Mouse (Mus musculus) CD4-positive, CD25-positive, alpha-beta regulatory T cell, adult 4 months (primary cell): ENCODE data around the gene Rab34. TPM values are rescaled to one million over a fixed set of nuclear protein-coding genes. Genes with fewer than 3 reads are reported as not detected.
A peak's percentile ranks its signal among the peaks of the same experiment; 100 is the strongest.

ENCODE experiments used
- ATAC-seq: one replicate; pipeline ENCODE4 v1.8.0; 2017
- polyA plus RNA-seq, 2 experiments: library from polyadenylated mRNA; unstranded; fragments of 100-300 nt; shearing (Covaris generic); gene quantifications; one replicate each; pipeline ENCODE4 v1.2.1; 2017

Rab34 gene
- not detected for polyA plus RNA-seq

DNA sequence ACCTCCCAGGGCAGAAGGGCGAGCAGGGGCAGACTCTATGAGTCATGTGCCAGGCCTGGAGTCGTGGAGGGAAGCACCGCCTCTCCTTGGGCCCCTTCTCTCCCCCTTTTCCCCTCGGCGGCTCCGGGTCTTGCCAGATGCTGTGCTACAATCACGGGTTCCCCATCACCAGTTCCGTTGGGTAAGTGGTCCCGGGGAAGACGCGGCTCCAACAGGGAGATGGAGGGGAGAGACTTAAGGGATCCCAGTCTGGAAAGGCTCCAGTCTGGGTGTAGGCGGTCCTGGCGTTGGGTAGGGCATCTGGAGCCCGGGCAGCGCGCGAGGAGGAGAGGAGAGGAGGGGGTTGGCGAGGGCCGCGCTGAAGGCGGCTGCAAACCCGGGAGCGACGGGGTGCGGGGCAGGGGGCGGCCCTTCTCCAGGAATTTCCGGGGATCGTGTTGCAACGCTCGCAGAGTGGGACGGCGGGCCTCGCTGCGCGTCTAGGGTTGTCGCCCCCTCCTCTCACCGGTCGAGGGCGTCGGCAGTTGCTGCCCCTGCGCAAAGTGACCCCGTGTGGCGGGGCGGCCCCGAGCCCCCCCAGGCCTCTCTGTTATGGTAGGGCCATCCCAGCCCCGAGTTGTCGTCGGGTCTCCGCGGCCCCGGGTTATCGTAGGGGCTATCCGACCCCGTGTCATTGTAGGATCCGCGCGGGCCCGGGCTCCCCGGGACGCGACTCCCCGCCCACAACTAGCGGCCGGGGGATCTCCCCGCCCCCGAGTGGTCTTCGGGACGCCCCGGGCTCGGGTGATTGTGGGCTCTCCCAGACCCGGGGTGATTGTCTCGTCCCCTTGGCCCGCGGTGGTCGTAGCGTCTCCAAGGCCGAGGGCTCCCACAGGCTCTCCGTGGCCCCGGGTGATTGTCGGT, at the start of gene Rab34:
Gene Rab34 (plus strand): TSS at position 100 of the 903 bp plus-strand sequence.
- peak; percentile 29 for ATAC-seq

DNA sequence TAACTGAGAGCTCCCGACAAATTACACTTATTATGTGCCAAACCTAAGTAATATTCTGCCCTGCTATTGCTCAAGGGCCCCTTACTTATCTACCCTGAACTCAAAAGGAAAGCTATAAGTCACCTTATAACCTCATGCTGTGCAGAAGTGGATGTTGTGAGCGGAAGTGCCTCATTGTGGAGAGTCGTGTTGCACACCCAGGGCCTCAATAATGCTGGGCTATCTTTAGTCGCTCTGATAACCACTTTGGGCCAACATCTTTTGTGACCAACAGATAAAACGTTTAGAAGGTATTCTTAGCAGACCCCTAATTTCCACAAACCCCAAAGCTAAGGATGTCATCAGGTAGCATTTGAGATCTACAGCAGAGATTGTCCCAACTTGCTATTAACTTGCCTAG, 47.6 kb upstream of the Rab34 start:
- no peak for ATAC-seq

DNA sequence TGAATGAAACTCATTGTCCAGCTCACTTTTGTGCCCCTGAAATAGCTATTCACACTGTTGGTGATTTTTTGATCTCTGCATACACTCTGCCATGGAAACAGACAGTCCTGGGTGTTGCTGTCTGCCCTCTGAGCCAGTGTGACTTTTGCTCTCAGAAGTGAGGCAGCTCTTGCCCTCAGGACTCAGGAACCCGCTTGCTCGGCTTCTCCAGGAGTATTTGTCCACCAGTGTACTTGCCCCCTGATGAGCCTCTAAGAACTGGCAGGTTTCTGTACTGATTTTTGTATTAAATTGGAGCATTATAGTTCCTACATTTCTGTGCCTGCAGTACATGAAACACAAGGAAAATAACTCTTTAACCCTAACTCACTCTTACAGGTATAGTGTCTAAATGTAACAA, 44.7 kb upstream of the Rab34 start:
- ATAC-seq, result no peak

DNA sequence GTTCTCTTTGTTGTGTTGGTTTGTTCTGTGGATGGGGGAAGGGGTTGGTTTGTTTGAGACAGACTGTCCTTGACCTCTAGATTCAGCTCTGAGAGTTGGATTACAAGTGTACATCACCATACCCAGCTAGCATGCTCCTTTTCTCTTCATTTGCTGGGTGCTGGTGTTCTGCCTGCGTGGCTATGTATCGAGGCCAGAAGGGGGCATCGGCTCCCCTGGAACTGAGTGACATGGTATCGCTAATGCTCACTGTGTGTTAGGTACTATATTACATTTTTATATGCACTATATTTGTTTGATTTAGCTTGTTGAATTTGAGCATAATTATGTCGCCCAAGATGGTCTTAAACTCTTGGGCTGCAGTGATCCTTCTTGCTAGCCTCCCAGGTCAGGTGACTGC, 42.1 kb upstream of the Rab34 start:
- no peak for ATAC-seq

DNA sequence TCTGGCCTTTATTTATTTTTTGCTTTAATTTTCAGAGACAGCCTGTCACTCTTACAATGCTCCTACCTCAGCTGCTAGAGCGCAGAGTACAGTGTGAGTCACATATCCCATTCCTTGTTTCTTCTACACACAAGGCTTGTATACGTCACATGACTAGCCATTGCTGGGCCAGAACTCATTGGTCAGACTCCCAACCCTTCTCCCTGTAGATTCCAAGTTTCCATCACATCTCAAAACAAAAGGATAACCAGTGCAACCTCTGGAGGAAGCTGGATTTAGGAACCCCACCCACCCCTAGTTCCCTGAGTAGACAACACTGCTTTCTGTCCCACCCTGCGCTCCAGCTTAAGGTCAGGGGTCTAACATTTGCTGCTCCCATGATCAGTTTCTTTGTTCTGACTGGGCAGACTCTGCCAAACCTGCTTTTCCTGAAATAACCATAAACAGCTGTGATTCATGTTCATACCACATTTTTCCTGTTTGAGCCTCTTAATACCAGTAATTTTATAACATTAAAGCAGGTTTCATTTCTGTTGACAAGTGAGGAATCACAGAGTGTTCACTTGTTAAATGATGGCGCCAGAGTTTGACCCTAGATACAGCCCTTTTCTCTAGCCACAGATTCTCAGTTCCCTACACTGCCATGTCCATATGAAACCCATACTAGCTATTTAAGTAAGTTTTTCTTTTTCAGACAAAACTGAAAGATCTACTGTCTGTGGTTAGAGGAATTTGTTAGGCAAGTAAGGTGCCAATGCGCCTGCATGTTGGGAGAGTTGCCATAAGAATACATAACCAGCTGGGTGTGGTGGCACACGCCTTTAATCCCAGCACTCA, 41.3 kb upstream of the Rab34 start:
- ATAC-seq, result no peak

DNA sequence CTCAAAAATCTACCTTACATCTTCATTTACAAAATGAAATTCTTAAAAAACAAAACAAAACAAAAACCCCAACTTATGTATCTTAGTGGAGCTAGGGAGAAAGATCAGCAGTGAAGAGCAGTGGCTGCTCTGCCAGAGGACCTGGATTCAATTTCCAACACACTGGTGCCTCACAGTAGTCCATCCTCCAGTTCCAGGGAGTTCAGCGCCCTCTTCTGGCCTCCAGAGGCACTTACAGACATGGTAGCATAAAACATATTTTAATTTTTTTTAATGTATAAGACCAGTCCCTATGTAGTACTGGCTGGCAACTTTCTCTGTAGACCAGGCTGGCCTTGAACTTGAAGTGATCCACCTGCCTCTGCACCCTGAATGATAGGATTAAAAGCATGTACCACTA, 37.1 kb upstream of the Rab34 start:
- ATAC-seq, result no peak

DNA sequence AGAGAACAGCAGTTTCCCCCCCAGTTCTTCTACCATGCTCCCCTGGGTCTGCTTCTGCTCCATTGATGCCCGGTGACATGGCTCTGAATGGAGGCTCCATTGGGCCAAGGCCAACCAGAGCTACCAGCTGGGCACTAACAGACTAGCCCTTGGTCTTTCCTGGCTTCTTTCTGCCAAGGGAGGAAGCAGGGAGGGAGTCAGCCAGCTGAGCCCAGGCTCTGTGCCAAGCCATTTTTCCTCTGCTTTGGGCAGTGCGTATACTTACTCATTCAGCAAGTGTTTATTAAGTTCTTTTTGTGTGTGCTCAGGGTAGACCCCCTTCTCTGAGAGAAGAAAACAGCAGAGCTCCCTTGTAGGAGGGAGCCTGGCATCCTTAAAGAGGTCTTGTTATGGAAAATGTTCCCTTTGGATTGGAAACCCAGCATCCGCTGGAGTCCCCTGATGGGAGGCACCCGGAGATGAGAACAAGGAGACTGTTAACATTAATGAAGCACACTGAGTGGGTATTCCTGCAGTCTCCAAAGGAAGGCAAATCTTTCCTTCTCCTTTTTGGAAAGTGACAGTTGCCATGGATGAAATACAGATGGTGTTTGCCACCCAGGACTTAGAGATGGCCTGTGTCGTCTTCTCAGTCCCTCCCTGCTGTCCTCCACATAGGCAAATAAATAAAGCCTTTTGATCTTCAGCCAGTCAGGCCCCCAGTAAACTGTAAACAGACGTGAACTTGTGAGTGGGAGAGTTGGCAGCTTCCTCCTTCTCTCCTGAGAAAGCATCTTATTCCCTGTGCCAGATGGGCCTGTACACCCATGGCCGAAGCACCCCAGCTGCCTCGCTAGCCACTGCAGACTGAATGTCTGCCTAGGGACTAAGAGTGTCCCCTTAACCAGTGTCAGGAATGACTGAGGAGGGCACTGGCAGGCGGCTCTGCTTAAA, 35.7 kb upstream of the Rab34 start:
- no peak for ATAC-seq

DNA sequence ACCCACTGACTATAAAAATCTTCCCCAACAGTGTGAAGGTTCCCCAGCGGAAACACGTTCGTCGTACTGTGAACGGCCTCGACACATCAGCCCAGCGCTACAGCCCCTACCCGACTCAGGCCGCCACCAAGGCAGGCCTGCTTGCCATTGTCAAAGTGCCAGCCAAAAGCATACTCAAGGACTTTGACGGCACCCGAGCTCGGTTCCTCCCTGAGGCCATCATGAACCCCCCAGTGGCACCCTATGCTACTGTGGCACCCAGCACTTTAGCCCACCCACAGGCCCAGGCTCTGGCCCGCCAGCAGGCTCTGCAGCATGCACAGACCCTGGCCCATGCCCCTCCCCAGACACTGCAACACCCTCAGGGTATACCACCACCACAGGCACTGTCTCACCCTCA, 34.5 kb upstream of the Rab34 start:
- ATAC-seq, result no peak

DNA sequence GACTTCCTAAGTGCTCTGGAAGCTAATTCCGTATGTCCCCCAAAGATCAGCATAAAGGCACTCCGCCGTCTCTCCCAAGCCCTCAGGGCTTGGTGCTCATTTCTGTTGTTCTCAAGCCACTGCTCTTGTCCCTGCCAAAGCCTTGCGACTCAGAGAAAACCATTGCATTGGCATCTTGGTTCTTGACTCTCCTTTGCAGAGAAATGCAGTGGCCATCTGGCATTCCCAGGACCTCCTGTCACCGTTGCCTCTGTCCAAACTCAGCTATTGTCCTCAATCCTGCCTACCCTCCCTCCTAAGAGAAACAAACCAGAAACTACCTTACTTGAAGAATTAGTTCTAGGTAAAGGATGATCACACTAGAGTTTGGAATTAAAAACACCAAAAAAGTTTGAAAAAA, 32.6 kb upstream of the Rab34 start:
- ATAC-seq, result no peak

DNA sequence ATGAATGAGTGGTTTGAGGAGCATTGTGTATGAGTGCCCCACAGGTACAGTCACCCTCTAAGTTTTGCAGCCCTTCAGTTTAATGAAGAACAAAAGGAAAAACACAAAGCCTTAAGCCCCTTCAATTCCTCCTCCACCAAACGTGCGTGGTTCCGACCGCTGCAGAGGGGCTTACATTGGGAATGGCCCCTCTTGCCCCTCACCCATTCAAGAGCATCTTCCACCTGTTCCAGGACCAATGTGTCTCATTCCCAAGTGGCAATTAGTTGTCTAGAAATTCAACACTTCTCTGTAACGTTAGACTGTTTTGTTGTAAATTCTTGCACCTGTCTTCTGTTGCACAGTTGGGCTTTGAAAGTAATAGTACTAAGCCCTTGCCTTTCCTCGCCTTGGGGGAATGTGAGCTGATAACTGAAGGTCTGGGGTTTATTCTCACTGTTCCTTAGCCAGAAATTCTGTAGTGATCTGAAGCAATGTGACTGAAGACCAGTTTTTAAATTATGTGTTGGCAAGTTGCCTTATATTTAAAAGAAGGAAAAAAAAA, 32.0 kb upstream of the Rab34 start:
- no peak for ATAC-seq

DNA sequence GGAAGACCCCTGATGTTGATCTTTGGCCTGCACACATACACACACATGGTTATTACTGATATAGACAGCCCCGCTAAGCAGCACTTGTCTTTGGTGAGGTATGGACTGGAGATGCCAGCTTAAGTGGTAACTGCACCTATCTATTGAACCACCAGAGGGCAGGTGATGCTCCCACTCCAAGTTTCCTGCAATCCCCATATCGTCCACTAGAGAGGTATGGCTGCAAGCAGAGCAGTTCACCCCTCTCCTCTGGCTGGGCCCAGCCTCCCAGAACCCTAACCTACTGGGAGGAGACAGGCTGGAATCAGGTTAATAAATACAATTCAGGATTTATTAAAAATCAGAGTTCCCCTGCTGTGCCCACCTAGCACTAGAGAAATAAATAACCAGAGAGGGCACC, 29.1 kb upstream of the Rab34 start:
- ATAC-seq, result peak; percentile 96

DNA sequence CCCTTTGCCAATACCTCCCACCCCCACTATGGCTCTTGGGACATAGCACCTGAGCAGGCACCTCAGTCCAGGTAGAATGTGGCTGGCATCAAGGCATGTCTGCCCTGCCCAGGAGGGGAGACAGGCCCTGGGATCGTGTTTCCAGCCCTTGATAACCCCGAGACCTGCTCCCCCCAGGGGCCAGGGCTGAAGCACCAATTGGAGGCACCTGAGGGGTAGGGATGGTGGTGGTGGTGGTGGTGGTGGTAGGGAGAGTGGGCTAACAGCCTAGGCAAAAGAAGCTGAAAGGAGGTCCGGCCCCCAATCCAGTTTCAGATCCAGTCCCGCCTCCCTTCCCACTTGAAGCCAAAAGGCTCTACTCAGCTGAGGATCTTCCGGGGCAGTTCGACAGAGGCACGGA, 28.7 kb upstream of the Rab34 start:
- no peak for ATAC-seq

DNA sequence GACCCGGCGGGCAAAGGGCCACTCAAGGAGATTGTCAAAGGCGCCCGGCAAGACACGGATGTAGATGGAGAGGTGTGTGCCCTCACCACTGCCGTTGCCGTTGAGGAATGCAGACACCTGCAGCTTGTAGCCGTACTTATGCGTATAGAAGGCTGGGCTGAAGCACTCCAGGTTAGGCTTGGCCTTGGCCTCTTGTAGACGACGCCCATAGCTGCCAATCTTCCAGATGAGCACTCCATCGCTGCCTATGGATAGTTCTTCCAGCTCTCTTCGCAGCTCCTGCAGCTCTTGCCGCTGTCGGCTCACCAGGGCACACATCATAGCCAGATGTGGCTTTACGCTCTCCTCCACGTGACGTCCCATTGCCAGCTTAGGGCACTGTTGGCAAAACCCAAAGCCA, 28.1 kb upstream of the Rab34 start:
- no peak for ATAC-seq

DNA sequence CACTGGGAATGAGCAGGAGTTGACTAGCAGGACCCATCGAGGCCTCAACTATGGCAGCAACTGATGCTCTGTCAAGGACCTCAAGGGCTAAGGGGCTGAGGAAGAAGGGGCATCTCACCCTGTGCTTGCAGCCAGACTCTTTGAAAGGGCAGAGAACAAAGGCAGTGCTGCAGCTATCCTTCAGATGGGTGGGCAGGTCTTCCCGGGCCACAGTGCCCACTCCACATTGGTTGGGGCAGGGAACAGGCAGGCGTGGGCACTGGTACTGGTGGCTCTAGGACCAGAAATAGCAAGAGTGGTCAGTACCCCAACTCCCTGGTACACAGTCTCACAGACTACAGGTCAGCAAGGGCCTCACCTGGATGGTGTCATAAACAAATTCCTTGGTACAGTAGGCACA, 27.6 kb upstream of the Rab34 start:
- no peak for ATAC-seq

DNA sequence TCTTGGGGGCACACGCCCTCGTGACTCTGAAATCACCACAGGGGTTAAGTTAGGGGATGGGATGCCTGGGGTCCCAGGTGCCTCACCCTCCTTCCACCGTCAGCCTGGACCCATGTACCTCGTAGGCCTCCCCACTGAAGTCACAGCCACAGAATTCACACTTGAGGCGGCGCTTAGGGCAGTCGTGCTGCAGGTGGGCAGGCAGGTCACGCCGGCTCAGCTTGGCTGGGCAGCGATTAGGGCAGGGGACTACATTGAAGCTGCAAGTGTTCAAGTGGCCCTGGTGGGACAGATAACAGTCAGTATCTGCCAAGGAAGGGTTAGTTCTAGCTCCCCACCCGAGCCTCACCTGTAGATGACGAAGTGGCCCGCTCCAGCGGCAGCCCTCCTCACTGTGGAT, 27.1 kb upstream of the Rab34 start:
- ATAC-seq, result no peak

DNA sequence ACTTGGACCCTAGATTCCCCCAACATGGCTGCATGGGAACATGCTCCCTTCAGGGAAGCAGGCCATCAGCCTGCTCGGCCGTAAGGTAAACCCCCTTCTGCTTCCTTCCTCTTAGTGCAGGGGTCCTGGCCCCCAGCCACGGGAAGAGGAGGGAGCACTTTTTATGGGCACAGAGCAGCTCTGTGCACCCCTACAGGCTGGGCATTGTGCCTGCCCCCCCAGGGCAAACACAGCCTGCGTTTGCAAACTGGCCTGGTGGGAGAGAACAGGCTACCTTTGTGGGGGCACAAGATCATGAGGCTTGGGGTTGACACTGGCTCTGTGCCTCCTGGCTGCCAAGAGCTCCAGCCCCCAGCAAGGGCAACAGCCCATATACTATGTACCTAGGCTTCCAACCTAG, 26.3 kb upstream of the Rab34 start:
- ATAC-seq, result no peak

DNA sequence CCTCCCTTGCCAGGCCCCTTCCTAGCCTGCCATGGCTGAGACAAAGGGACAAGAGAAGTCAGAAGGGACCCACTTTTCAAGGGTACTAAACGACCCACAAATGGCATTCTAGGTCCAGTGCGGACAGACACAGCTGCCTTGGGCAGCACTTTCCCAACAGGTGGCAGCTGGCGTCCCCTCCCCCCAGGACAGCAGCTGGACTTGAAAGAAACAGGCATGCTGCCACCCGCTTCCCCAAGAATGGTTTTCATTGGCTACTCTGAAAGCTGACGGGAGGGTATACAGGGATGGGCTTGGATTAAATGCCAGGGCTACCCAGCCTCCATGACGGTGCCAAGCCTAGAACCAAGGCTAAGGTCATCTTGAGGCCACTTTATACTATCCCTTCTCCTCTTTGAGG, 25.7 kb upstream of the Rab34 start:
- ATAC-seq, result no peak

DNA sequence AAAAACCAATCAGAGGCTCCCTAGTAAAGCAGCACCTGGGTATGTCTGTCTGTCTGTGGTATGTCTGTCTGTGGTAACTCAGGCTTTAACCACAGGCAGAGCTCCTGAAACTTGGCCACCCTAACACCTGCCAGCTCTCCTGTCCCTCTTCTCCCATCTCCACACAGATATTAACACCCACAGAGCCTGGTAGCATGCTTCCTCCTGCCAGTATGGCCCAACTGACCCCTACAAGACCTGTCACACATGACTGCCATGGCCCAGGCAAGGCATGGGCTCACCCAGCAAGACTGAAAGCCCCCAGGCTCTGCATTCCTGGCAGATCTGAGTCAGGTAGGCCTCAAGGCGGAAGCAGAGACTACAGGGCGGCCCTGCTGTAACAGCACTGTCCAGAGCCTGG, 25.2 kb upstream of the Rab34 start:
- ATAC-seq, result no peak

DNA sequence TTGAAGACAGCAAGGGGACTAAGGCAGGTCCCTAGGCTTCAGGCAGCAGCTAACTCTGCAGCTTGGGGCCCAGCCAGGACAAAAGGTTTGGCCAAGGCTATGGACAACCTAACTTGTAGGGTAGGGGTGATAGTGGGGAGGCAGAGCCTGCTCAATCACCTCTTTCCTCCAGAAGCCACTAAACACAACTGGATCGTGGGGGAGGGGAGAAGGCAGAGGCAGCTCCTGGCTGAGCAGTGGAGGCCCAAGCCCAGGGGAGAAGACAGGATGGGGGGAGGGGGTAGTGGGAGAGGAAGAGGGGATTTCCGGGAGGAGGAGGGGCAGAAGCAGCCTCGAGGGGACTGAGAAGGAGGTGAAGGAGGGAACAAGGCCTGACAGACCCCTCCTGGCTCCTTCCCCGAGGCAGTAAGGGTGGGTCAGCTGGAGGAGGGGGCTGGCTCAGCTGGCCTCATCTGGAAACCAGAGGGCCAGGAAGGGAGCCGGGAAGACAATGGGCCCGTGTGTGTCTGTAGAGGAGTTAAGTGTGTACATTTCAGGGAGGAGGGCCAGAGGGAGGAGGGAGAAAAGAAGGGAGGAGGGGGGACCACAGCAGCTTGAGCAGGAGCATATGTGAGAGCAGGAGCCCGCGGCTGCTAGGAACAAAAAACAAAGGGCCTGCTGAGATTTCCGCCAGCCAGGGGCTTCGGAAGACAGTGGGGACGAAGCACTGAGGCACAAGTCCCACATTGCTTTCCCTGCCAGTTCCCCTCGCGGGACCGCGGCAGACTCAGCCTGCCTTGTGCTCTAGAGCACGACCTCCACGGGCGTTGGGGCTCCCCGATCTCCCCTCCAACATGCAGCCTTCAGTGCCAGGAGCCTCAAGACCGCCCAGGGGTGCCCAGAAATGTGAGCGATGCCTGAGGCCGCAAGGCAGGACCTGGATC, 24.3 kb upstream of the Rab34 start:
- ATAC-seq, result no peak

DNA sequence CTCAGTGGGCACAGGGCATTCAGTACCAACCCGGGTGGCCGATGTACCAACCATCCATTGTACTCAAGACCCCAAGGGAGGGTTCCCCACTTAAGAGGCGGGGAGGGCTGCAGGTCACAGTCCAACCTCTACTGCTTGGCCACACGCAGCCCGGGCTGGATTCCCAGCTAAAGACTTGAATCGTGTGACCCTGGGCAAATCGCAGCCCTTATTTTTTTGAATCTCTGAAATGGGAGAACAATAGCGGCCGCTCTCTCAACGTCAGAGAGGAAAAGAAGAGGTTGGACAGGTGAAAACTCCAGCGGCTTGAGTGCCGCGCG, 23.7 kb upstream of the Rab34 start:
- no peak for ATAC-seq

DNA sequence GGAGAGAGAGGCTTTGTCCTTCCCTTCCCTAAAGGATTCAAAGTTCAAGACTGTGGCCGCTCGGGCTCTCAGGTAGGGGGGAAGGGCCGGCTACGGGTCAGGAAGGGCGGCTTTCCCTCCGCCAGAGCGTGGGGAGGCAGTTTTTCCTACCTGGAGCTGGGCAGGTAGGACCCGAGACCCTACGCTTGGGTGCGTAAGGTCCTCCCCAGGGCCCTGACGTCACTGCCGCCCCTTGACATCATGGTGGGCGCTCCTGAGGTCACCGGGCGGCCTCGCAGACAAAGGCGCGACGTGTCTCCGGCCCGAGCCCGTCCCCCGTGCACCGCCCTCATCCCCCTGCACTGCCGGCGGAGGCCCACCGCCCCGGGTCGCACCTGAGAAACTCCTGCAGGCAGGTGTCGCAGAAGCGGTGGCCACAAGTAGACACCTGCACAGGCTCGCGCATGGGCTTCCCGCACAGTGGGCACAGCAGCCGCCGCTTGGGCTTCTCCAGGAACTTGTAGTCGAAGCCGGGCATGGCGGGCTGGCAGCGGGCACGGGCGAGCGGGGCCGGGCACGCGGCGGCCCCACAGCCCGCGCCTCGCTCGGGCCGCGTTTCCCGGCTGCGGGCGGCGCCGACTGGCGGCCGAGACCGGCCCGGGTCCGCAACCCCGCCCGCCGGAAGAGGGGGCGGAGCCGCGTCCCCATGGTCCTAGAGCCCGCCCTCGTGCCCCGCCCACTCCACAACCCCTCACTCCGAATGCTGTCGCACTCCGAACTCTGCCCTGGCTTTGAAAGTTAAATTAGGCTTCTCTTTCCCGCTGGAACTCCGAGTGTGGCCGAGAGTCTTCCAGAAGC, 23.1 kb upstream of the Rab34 start, which contains the start of gene Traf4:
Gene Traf4 (minus strand): TSS at position 666 of the 837 bp plus-strand sequence.
- ATAC-seq, result peak; percentile 66
